Mouse (Mus musculus) CH12.LX (cell line): Measurements from ENCODE around the gene Trem3. TPM values are rescaled to one million over a fixed set of nuclear protein-coding genes. Genes with fewer than 3 reads are reported as not detected.

ENCODE experiments used
- DNase-seq: peaks from one replicate; pipeline ENCODE4 v3.0.0-alpha.2; 2013; ENCODE audit errors: extremely low read depth
- H3K27ac ChIP-seq: 2 replicates; pipeline ENCODE4 v1.5.1; 2012; ENCODE audit warnings: low read depth, mild to moderate bottlenecking, control low read depth, moderate library complexity; ENCODE audit not compliant: insufficient read depth
- H3K27me3 ChIP-seq: replicated peaks from 2 replicates; pipeline ENCODE3; 2012; ENCODE audit warnings: inconsistent platforms
- H3K36me3 ChIP-seq, 2 experiments: replicated peaks in 1 of 2; 2 replicates each; pipeline versions ENCODE3 to v1.6.1; 2012; ENCODE audit warnings: inconsistent platforms in 1 of 2, low read length in 1 of 2, mild to moderate bottlenecking in 1 of 2, mixed read lengths in 1 of 2, moderate library complexity in 1 of 2; ENCODE audit not compliant: control insufficient read depth in 1 of 2, insufficient read depth in 1 of 2
- H3K4me1 ChIP-seq, 2 experiments: 2 replicates each; pipeline ENCODE4 v1.6.1; 2012; ENCODE audit warnings: inconsistent platforms in 1 of 2, moderate library complexity in 1 of 2; ENCODE audit not compliant: insufficient read depth in 2 of 2, control insufficient read depth in 1 of 2
- H3K4me2 ChIP-seq: 2 replicates; pipeline ENCODE4 v1.6.1; 2012; ENCODE audit warnings: low read depth, mild to moderate bottlenecking, control low read depth; ENCODE audit not compliant: poor library complexity, insufficient read depth, severe bottlenecking
- H3K4me3 ChIP-seq, 3 experiments: fragments of 150-350 bp in 1 of 3; sonication (generic) in 1 of 3; replicated peaks in 1 of 3; 2 replicates each; pipeline versions ENCODE3 to v1.5.1; 2011 to 2012; ENCODE audit warnings: low read depth in 2 of 3, low read length in 2 of 3, mild to moderate bottlenecking in 2 of 3, moderate library complexity in 2 of 3, control low read depth in 1 of 3, improper control_type of control experiment in 1 of 3, inconsistent platforms in 1 of 3, mixed read lengths in 1 of 3; ENCODE audit not compliant: poor library complexity in 1 of 3
- H3K79me2 ChIP-seq: replicated peaks from 2 replicates; pipeline ENCODE4 v1.6.1; 2012; ENCODE audit warnings: mild to moderate bottlenecking, moderate library complexity; ENCODE audit not compliant: control insufficient read depth, poor library complexity, insufficient read depth, severe bottlenecking; ENCODE audit errors: extremely low read depth
- H3K9ac ChIP-seq: 2 replicates; pipeline ENCODE4 v1.6.1; 2012; ENCODE audit warnings: low read depth, mild to moderate bottlenecking, control low read depth, moderate library complexity; ENCODE audit not compliant: insufficient read depth
- H3K9me3 ChIP-seq: replicated peaks from 2 replicates; pipeline ENCODE3; 2012; ENCODE audit warnings: low read length, inconsistent platforms, mixed read lengths
- BHLHE40 ChIP-seq: IDR thresholded peaks from 2 replicates; pipeline ENCODE4 v1.6.1; 2011; ENCODE audit warnings: mild to moderate bottlenecking, low read depth, low read length, improper control_type of control experiment
- CHD1 ChIP-seq: IDR thresholded peaks from 2 replicates; pipeline ENCODE4 v1.6.1; 2012; ENCODE audit warnings: low read depth, low read length, improper control_type of control experiment, inconsistent platforms
- CHD2 ChIP-seq: IDR thresholded peaks from 2 replicates; pipeline ENCODE4 v1.6.1; 2011; ENCODE audit warnings: low read length, improper control_type of control experiment
- CTCF ChIP-seq, 2 experiments: IDR thresholded peaks in 1 of 2; conservative IDR thresholded peaks in 1 of 2; 2 replicates each; pipeline ENCODE4 v1.5.1; 2011 to 2012; ENCODE audit warnings: low read depth in 2 of 2, low read length in 2 of 2, improper control_type of control experiment in 1 of 2, inconsistent platforms in 1 of 2, mild to moderate bottlenecking in 1 of 2, moderate library complexity in 1 of 2
- E2F4 ChIP-seq: IDR thresholded peaks from 2 replicates; pipeline ENCODE4 v1.6.1; 2011; ENCODE audit warnings: low read depth, low read length, improper control_type of control experiment; ENCODE audit not compliant: insufficient replicate concordance
- ELF1 ChIP-seq: IDR thresholded peaks from 2 replicates; pipeline ENCODE4 v1.6.1; 2014; ENCODE audit warnings: low read depth, mild to moderate bottlenecking, inconsistent platforms, low read length, improper control_type of control experiment
- EP300 ChIP-seq: IDR thresholded peaks from 2 replicates; pipeline ENCODE4 v1.6.1; 2011; ENCODE audit warnings: low read length, improper control_type of control experiment
- ETS1 ChIP-seq: conservative IDR thresholded peaks from 2 replicates; pipeline ENCODE4 v1.6.1; 2012; ENCODE audit warnings: low read depth, mild to moderate bottlenecking, inconsistent platforms, low read length, improper control_type of control experiment, moderate library complexity
- GABPA ChIP-seq: IDR thresholded peaks from 2 replicates; pipeline ENCODE4 v1.6.1; 2012; ENCODE audit warnings: low read depth, low read length, improper control_type of control experiment, inconsistent platforms; ENCODE audit not compliant: insufficient replicate concordance
- HCFC1 ChIP-seq: IDR thresholded peaks from 2 replicates; pipeline ENCODE4 v1.6.1; 2012; ENCODE audit warnings: low read depth, mild to moderate bottlenecking, inconsistent platforms, low read length, improper control_type of control experiment
- JUND ChIP-seq: conservative IDR thresholded peaks from 2 replicates; pipeline ENCODE4 v1.6.1; 2011; ENCODE audit warnings: low read depth, low read length, improper control_type of control experiment
- KAT2A ChIP-seq: IDR thresholded peaks from 2 replicates; pipeline ENCODE4 v1.6.1; 2012; ENCODE audit warnings: low read length, improper control_type of control experiment, inconsistent platforms; ENCODE audit not compliant: insufficient replicate concordance
- MAX ChIP-seq: IDR thresholded peaks from 2 replicates; pipeline ENCODE4 v1.6.1; 2011; ENCODE audit warnings: low read length, improper control_type of control experiment
- MAZ ChIP-seq: IDR thresholded peaks from 2 replicates; pipeline ENCODE4 v1.6.1; 2012; ENCODE audit warnings: low read depth, mild to moderate bottlenecking, inconsistent platforms, low read length, improper control_type of control experiment, moderate library complexity
- MXI1 ChIP-seq: IDR thresholded peaks from 2 replicates; pipeline ENCODE4 v1.6.1; 2011; ENCODE audit warnings: mild to moderate bottlenecking, low read depth, low read length, improper control_type of control experiment
- MYC ChIP-seq: IDR thresholded peaks from 2 replicates; pipeline ENCODE4 v1.6.1; 2011; ENCODE audit warnings: low read depth, mild to moderate bottlenecking, improper control_type of control experiment, low read length
- NELFE ChIP-seq: IDR thresholded peaks from 2 replicates; pipeline ENCODE4 v1.6.1; 2011; ENCODE audit warnings: low read depth, low read length, improper control_type of control experiment
- NRF1 ChIP-seq: IDR thresholded peaks from 2 replicates; pipeline ENCODE4 v1.6.1; 2014; ENCODE audit warnings: low read depth, mild to moderate bottlenecking, inconsistent platforms, low read length, improper control_type of control experiment, moderate library complexity
- PAX5 ChIP-seq: IDR thresholded peaks from 2 replicates; pipeline ENCODE4 v1.6.1; 2012; ENCODE audit warnings: low read length, inconsistent platforms, mixed read lengths
- POLR2AphosphoS2 ChIP-seq: IDR thresholded peaks from 2 replicates; pipeline ENCODE4 v1.6.1; 2011; ENCODE audit warnings: low read depth, low read length, improper control_type of control experiment
- SIN3A ChIP-seq: IDR thresholded peaks from 2 replicates; pipeline ENCODE4 v1.6.1; 2012; ENCODE audit warnings: low read length, improper control_type of control experiment, inconsistent platforms
- TBP ChIP-seq: conservative IDR thresholded peaks from 2 replicates; pipeline ENCODE4 v1.6.1; 2011; ENCODE audit warnings: low read depth, low read length, improper control_type of control experiment
- USF2 ChIP-seq: conservative IDR thresholded peaks from 2 replicates; pipeline ENCODE4 v1.6.1; 2011; ENCODE audit warnings: low read depth, low read length, improper control_type of control experiment
- ZKSCAN1 ChIP-seq: IDR thresholded peaks from 2 replicates; pipeline ENCODE4 v1.6.1; 2012; ENCODE audit warnings: low read depth, inconsistent platforms, low read length, improper control_type of control experiment, borderline replicate concordance
- ZMIZ1 ChIP-seq: IDR thresholded peaks from 2 replicates; pipeline ENCODE4 v1.6.1; 2012; ENCODE audit warnings: low read depth, mild to moderate bottlenecking, inconsistent platforms, low read length, improper control_type of control experiment
- ZNF384 ChIP-seq: IDR thresholded peaks from 2 replicates; pipeline ENCODE4 v1.6.1; 2012; ENCODE audit warnings: low read depth, low read length, improper control_type of control experiment, inconsistent platforms
- dilution Hi-C: fragments of 300-500 bp; cut with MboI; formaldehyde crosslinking; loops from 2 replicates; pipeline ENCODE4 v1.14.3; 2020; ENCODE audit warnings: low sequenced_read_pairs; ENCODE audit not compliant: extremely low pct_unique_long_range_greater_than_20kb, extremely low pct_ligation_motif_present
- in situ Hi-C: fragments of 300-500 bp; cut with MboI; formaldehyde crosslinking; loops from 3 replicates; pipeline ENCODE4 v1.14.3; 2019; ENCODE audit warnings: low sequenced_read_pairs, low pct_ligation_motif_present, low pct_unique_long_range_greater_than_20kb, mixed read lengths
- polyA plus RNA-seq: library from polyadenylated mRNA; unstranded; fragments of >175 nt; gene quantifications from 2 replicates; pipeline ENCODE4 v1.2.1, GENCODE M21; 2012; ENCODE audit warnings: low read depth; ENCODE audit not compliant: insufficient read length
- total RNA-seq, 2 experiments: library from RNA; depleted of rRNA; stranded (reverse); fragments of 300-350 nt in 1 of 2; fragments of >200 nt in 1 of 2; gene quantifications; 2 replicates each; pipeline ENCODE4 v1.2.3; 2012 to 2014

The Trem3 gene
- not detected in 2 replicates for total RNA-seq (2012; rRNA removed)
- not detected in 2 replicates for total RNA-seq (2014; rRNA removed)
- not detected in 2 replicates for polyA plus RNA-seq

GRCm38 (mm10) chr17:48247221-48247928, at the start of gene Trem3:
Trem3 (plus strand) TSS chr17:48247777.
- no peak within 1 kb of the TSS for H3K9ac ChIP-seq
- TF ChIP-seq POLR2AphosphoS2 (no peak), MAZ (no peak), E2F4 (no peak), USF2 (no peak), NRF1 (no peak), ZNF384 (no peak), MYC (no peak), ZKSCAN1 (no peak), HCFC1 (no peak), CHD1 (no peak), JUND (no peak), ELF1 (no peak), PAX5 (no peak), TBP (no peak), EP300 (no peak), ZMIZ1 (no peak)
- H3K4me2 ChIP-seq: no peak within 1 kb of the TSS
- no peaks in the 10 kb centered on the region for H3K36me3 ChIP-seq
- H3K4me1 ChIP-seq: no peaks in the 10 kb centered on the region; a peak in 1 of 4 replicates
- H3K9me3 ChIP-seq: no peaks in the 10 kb centered on the region
- in situ Hi-C loops (no loop called here), dilution Hi-C loops (no loop called here)
- no peaks in the 10 kb centered on the region for H3K79me2 ChIP-seq
- peaks cover 3% of the 10 kb centered on the region for H3K27me3 ChIP-seq
- H3K27ac ChIP-seq: no peak within 1 kb of the TSS
- no peak for DNase-seq
- H3K4me3 ChIP-seq: no peak within 1 kb of the TSS

GRCm38 (mm10) chr17:48203086-48203485, 44.5 kb upstream of the Trem3 start:
- Histone ChIP-seq H3K79me2 (no peaks in the 10 kb centered on the region), H3K36me3 (no peaks in the 10 kb centered on the region), H3K4me1 (no peaks in the 10 kb centered on the region), H3K27me3 (no peaks in the 10 kb centered on the region), H3K4me2 (no peak overlapping the region), H3K9ac (no peak overlapping the region), H3K9me3 (peaks cover 6% of the 10 kb centered on the region), H3K4me3 (no peak overlapping the region), H3K27ac (no peak overlapping the region)
- no peak for DNase-seq
- dilution Hi-C loops: no loop called here
- in situ Hi-C loops: no loop called here
- TF ChIP-seq ZMIZ1: no peak
- no peak for TF ChIP-seq EP300
- no peak for TF ChIP-seq SIN3A
- no peak for TF ChIP-seq MAZ
- no peak for TF ChIP-seq ETS1
- TF ChIP-seq KAT2A: no peak
- no peak for TF ChIP-seq CHD2
- no peak for TF ChIP-seq BHLHE40
- TF ChIP-seq GABPA: no peak
- no peak for TF ChIP-seq MAX
- TF ChIP-seq MXI1: no peak
- no peak for TF ChIP-seq NELFE
- TF ChIP-seq E2F4: no peak
- no peak for TF ChIP-seq ZKSCAN1
- no peak for TF ChIP-seq CTCF (conservative IDR thresholded peaks at IDR 0.05 in 1 of 2, IDR thresholded peaks at IDR 0.05 in 1 of 2; ENCODE audit: low read depth in 2 of 2, low read length in 2 of 2)
